Mouse (Mus musculus): ENCODE measurements around the gene Lamc3. TPM values are rescaled to one million over a fixed set of nuclear protein-coding genes. Genes with fewer than 3 reads are reported as not detected.

Gene Lamc3
- total and polyA plus RNA-seq, 3 experiments = 0.36 to 2.3 (median 0.57) TPM

GRCm38 (mm10) chr2:31966801-31967200 is 79.7 kb downstream of the Lamc3 start:
- Histone ChIP-seq H3K9ac (ENCODE audit: low read depth, low read length) (no peak overlapping the region), H3K4me1 (ENCODE audit: control insufficient read depth, insufficient read depth, low read length) (no peaks in the 10 kb centered on the region), H3K27me3 (ENCODE audit: control insufficient read depth, insufficient read depth, low read length) (no peaks in the 10 kb centered on the region), H3K27ac (no peak overlapping the region), H3K79me2 (replicated peaks; ENCODE audit: control insufficient read depth, insufficient read depth, low read length) (no peaks in the 10 kb centered on the region), H3K36me3 (ENCODE audit: control insufficient read depth, insufficient read depth, low read length) (no peaks in the 10 kb centered on the region), H3K4me3 (no peak overlapping the region)
- intact Hi-C loops (cut with DNase I) = no loop called here
- WGBS = 70% methylated on average over 8 of the region's 8 CpGs
- TF ChIP-seq CTCF (IDR thresholded peaks at IDR 0.05) (no peak), EP300 (IDR thresholded peaks at IDR 0.05; ENCODE audit: insufficient read depth, low read depth, low read length) (no peak), POLR2A (IDR thresholded peaks at IDR 0.05; ENCODE audit: insufficient read depth, low read depth, low read length) (no peak)
- DNase-seq = no peak

- no peak overlapping the region for H3K9ac ChIP-seq (ENCODE audit: low read depth, low read length)
- H3K36me3 ChIP-seq (ENCODE audit: control insufficient read depth, insufficient read depth, low read length) = no peaks in the 10 kb centered on the region; the same call in 1 of the 2 replicates
- H3K27me3 ChIP-seq (ENCODE audit: control insufficient read depth, insufficient read depth, low read length) = no peaks in the 10 kb centered on the region
- no peak for TF ChIP-seq CTCF (IDR thresholded peaks at IDR 0.05)
- TF ChIP-seq POLR2A (IDR thresholded peaks at IDR 0.05; ENCODE audit: insufficient read depth, low read depth, low read length) = no peak
- TF ChIP-seq EP300 (IDR thresholded peaks at IDR 0.05; ENCODE audit: insufficient read depth, low read depth, low read length) = no peak
- H3K4me1 ChIP-seq (ENCODE audit: control insufficient read depth, insufficient read depth, low read length) = peaks cover 5% of the 10 kb centered on the region
- WGBS = 75% methylated on average over 4 of the region's 4 CpGs
- no peak overlapping the region for H3K27ac ChIP-seq
- no peak overlapping the region for H3K4me3 ChIP-seq
- H3K79me2 ChIP-seq (replicated peaks; ENCODE audit: control insufficient read depth, insufficient read depth, low read length) = no peaks in the 10 kb centered on the region; the same call in 1 of the 2 replicates
- intact Hi-C loops (cut with DNase I) = loop anchor here (5.0 kb wide), 1 partner anchor 160 kb away; no protein-coding TSS in a partner anchor
- no peak for DNase-seq
These were observed 85.5 kb downstream of the Lamc3 start for GRCm38 (mm10) chr2:31972589-31972988.

GRCm38 (mm10) chr2:31974141-31974808 is 87.2 kb downstream of the Lamc3 start, which contains the start of gene Nup214:
Gene Nup214 (plus strand): TSS chr2:31974436.
- DNase-seq = peak; percentile 99 to 100
- under 1% methylated on average over 60 of the region's 60 CpGs for WGBS
- H3K27ac ChIP-seq = peak within 1 kb of the TSS; percentile 78
- no peaks in the 10 kb centered on the region; the same call in 1 of the 2 replicates for H3K36me3 ChIP-seq (ENCODE audit: control insufficient read depth, insufficient read depth, low read length)
- H3K9ac ChIP-seq (ENCODE audit: low read depth, low read length) = peak within 1 kb of the TSS; percentile 80
- 0 out of 2 replicates have a peak, but pooled peaks have one; percentile 59 for TF ChIP-seq EP300 (IDR thresholded peaks at IDR 0.05; ENCODE audit: insufficient read depth, low read depth, low read length)
- TF ChIP-seq CTCF (IDR thresholded peaks at IDR 0.05) = no peak
- peak; percentile 78 for TF ChIP-seq POLR2A (IDR thresholded peaks at IDR 0.05; ENCODE audit: insufficient read depth, low read depth, low read length)
- intact Hi-C loops (cut with DNase I) = loop anchor here (5.0 kb wide), 1 partner anchor 158 kb away; no protein-coding TSS in a partner anchor
- H3K4me3 ChIP-seq = peak within 1 kb of the TSS; percentile 83
- no peaks in the 10 kb centered on the region for H3K27me3 ChIP-seq (ENCODE audit: control insufficient read depth, insufficient read depth, low read length)
- H3K79me2 ChIP-seq (replicated peaks; ENCODE audit: control insufficient read depth, insufficient read depth, low read length) = no peaks in the 10 kb centered on the region; the same call in 1 of the 2 replicates
- peaks cover 5% of the 10 kb centered on the region for H3K4me1 ChIP-seq (ENCODE audit: control insufficient read depth, insufficient read depth, low read length)

GRCm38 (mm10) chr2:31974809-31975371 is 87.8 kb downstream of the Lamc3 start:
- DNase-seq = no peak
- Histone ChIP-seq H3K4me3 (peak overlapping the region; percentile 83), H3K36me3 (ENCODE audit: control insufficient read depth, insufficient read depth, low read length) (no peaks in the 10 kb centered on the region; the same call in 1 of the 2 replicates), H3K4me1 (ENCODE audit: control insufficient read depth, insufficient read depth, low read length) (peaks cover 5% of the 10 kb centered on the region), H3K79me2 (replicated peaks; ENCODE audit: control insufficient read depth, insufficient read depth, low read length) (no peaks in the 10 kb centered on the region; the same call in 1 of the 2 replicates), H3K27ac (peak overlapping the region; percentile 78), H3K27me3 (ENCODE audit: control insufficient read depth, insufficient read depth, low read length) (no peaks in the 10 kb centered on the region), H3K9ac (ENCODE audit: low read depth, low read length) (peak overlapping the region; percentile 80)
- intact Hi-C loops (cut with DNase I) = loop anchor here (5.0 kb wide), 1 partner anchor 157 kb away; no protein-coding TSS in a partner anchor
- TF ChIP-seq POLR2A (IDR thresholded peaks at IDR 0.05; ENCODE audit: insufficient read depth, low read depth, low read length) (no peak), CTCF (IDR thresholded peaks at IDR 0.05) (no peak), EP300 (IDR thresholded peaks at IDR 0.05; ENCODE audit: insufficient read depth, low read depth, low read length) (no peak)
- WGBS = 7% methylated on average over 13 of the region's 13 CpGs

DNA sequence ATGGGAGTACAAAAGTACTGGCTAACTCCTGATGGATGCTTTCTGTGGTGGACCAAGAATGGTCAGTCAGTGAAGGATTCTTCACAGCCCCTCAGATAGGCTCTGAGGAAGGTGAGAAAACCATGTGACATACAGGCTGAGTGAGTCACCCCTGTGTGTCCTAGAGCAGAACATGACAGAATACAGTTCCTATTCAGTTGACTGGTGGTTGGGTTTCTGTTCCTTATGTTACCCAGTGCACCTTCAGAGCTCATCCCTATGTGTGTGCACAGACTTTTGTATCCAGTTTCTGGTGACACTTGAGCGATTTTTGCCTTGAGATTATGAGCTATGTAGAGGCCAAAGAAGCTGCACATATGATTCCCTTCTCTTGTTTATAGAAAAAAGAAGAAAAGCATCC is 100.7 kb downstream of the Lamc3 start:
- WGBS = 95% methylated on average over 1 of the region's 1 CpGs
- intact Hi-C loops (cut with DNase I) = no loop called here

More for the DNA sequence above, 100.7 kb downstream of the Lamc3 start:
- Histone ChIP-seq H3K27ac (no peak overlapping the region), H3K4me1 (ENCODE audit: control insufficient read depth, insufficient read depth, low read length) (no peaks in the 10 kb centered on the region), H3K27me3 (ENCODE audit: control insufficient read depth, insufficient read depth, low read length) (no peaks in the 10 kb centered on the region), H3K9ac (ENCODE audit: low read depth, low read length) (no peak overlapping the region), H3K4me3 (no peak overlapping the region), H3K36me3 (ENCODE audit: control insufficient read depth, insufficient read depth, low read length) (no peaks in the 10 kb centered on the region), H3K79me2 (replicated peaks; ENCODE audit: control insufficient read depth, insufficient read depth, low read length) (no peaks in the 10 kb centered on the region)
- no peak for TF ChIP-seq EP300 (IDR thresholded peaks at IDR 0.05; ENCODE audit: insufficient read depth, low read depth, low read length)
- no peak for TF ChIP-seq POLR2A (IDR thresholded peaks at IDR 0.05; ENCODE audit: insufficient read depth, low read depth, low read length)
- TF ChIP-seq CTCF (IDR thresholded peaks at IDR 0.05) = no peak
- DNase-seq = no peak

Data from heart, adult 2 months (tissue).